Mouse (Mus musculus): Measurements from ENCODE around the gene Grasp. TPM values are rescaled to one million over a fixed set of nuclear protein-coding genes. Genes with fewer than 3 reads are reported as not detected.

Grasp gene
- total and polyA plus RNA-seq, 2 experiments = 0.92 to 1.5 TPM

- Histone ChIP-seq H3K4me3 (ENCODE audit: insufficient read depth, low read depth, low read length) (no peak overlapping the region), H3K36me3 (ENCODE audit: control insufficient read depth, insufficient read depth, low read length) (no peaks in the 10 kb centered on the region; the same call in 1 of the 2 replicates), H3K79me2 (ENCODE audit: control insufficient read depth, insufficient read depth, low read length) (no peaks in the 10 kb centered on the region), H3K27ac (replicated peaks; ENCODE audit: insufficient read depth, low read depth, low read length) (no peak overlapping the region), H3K27me3 (ENCODE audit: control insufficient read depth, insufficient read depth, low read length) (no peaks in the 10 kb centered on the region), H3K4me1 (ENCODE audit: control insufficient read depth, insufficient read depth, low read length) (peaks cover 7% of the 10 kb centered on the region), H3K9ac (ENCODE audit: low read depth, low read length) (no peak overlapping the region)
- no peak for DNase-seq (ENCODE audit: extremely low read depth, low read depth, low spot score)
- 98% methylated on average over 9 of the region's 9 CpGs for WGBS
- no peak for TF ChIP-seq CTCF (IDR thresholded peaks at IDR 0.05; ENCODE audit: low read depth, low read length)
- no peak for TF ChIP-seq POLR2A (IDR thresholded peaks at IDR 0.05; ENCODE audit: extremely low read depth, insufficient read depth, low read length)
Observed at GRCm38 (mm10) chr15:101200777-101201295, 23.2 kb upstream of the Grasp start.

GRCm38 (mm10) chr15:101201414-101201813, 22.6 kb upstream of the Grasp start:
- 100% methylated on average over 3 of the region's 3 CpGs for WGBS
- TF ChIP-seq CTCF (IDR thresholded peaks at IDR 0.05; ENCODE audit: low read depth, low read length) = no peak
- TF ChIP-seq POLR2A (IDR thresholded peaks at IDR 0.05; ENCODE audit: extremely low read depth, insufficient read depth, low read length) = no peak
- H3K9ac ChIP-seq (ENCODE audit: low read depth, low read length) = no peak overlapping the region
- no peaks in the 10 kb centered on the region for H3K79me2 ChIP-seq (ENCODE audit: control insufficient read depth, insufficient read depth, low read length)
- H3K4me1 ChIP-seq (ENCODE audit: control insufficient read depth, insufficient read depth, low read length) = peaks cover 1% of the 10 kb centered on the region; the same call in 1 of the 2 replicates
- no peak overlapping the region for H3K27ac ChIP-seq (replicated peaks; ENCODE audit: insufficient read depth, low read depth, low read length)
- H3K4me3 ChIP-seq (ENCODE audit: insufficient read depth, low read depth, low read length) = no peak overlapping the region
- DNase-seq (ENCODE audit: extremely low read depth, low read depth, low spot score) = no peak
- no peaks in the 10 kb centered on the region; the same call in 1 of the 2 replicates for H3K36me3 ChIP-seq (ENCODE audit: control insufficient read depth, insufficient read depth, low read length)
- no peaks in the 10 kb centered on the region for H3K27me3 ChIP-seq (ENCODE audit: control insufficient read depth, insufficient read depth, low read length)

GRCm38 (mm10) chr15:101203673-101204072, 20.3 kb upstream of the Grasp start:
- Histone ChIP-seq H3K4me3 (ENCODE audit: insufficient read depth, low read depth, low read length) (no peak overlapping the region), H3K27ac (replicated peaks; ENCODE audit: insufficient read depth, low read depth, low read length) (no peak overlapping the region), H3K9ac (ENCODE audit: low read depth, low read length) (no peak overlapping the region), H3K27me3 (ENCODE audit: control insufficient read depth, insufficient read depth, low read length) (no peaks in the 10 kb centered on the region), H3K79me2 (ENCODE audit: control insufficient read depth, insufficient read depth, low read length) (no peaks in the 10 kb centered on the region), H3K4me1 (ENCODE audit: control insufficient read depth, insufficient read depth, low read length) (no peaks in the 10 kb centered on the region), H3K36me3 (ENCODE audit: control insufficient read depth, insufficient read depth, low read length) (no peaks in the 10 kb centered on the region; the same call in 1 of the 2 replicates)
- TF ChIP-seq POLR2A (IDR thresholded peaks at IDR 0.05; ENCODE audit: extremely low read depth, insufficient read depth, low read length) (no peak), CTCF (IDR thresholded peaks at IDR 0.05; ENCODE audit: low read depth, low read length) (no peak)
- DNase-seq (ENCODE audit: extremely low read depth, low read depth, low spot score) = no peak
- 90% methylated on average over 4 of the region's 4 CpGs for WGBS

GRCm38 (mm10) chr15:101204781-101205180, 19.2 kb upstream of the Grasp start:
- no peak overlapping the region for H3K27ac ChIP-seq (replicated peaks; ENCODE audit: insufficient read depth, low read depth, low read length)
- H3K27me3 ChIP-seq (ENCODE audit: control insufficient read depth, insufficient read depth, low read length) = no peaks in the 10 kb centered on the region
- no peaks in the 10 kb centered on the region; the same call in 1 of the 2 replicates for H3K36me3 ChIP-seq (ENCODE audit: control insufficient read depth, insufficient read depth, low read length)
- no peak overlapping the region for H3K4me3 ChIP-seq (ENCODE audit: insufficient read depth, low read depth, low read length)
- no peak overlapping the region for H3K9ac ChIP-seq (ENCODE audit: low read depth, low read length)
- no peaks in the 10 kb centered on the region for H3K79me2 ChIP-seq (ENCODE audit: control insufficient read depth, insufficient read depth, low read length)
- no peak for DNase-seq (ENCODE audit: extremely low read depth, low read depth, low spot score)
- no peaks in the 10 kb centered on the region for H3K4me1 ChIP-seq (ENCODE audit: control insufficient read depth, insufficient read depth, low read length)
- TF ChIP-seq CTCF (IDR thresholded peaks at IDR 0.05; ENCODE audit: low read depth, low read length) (no peak), POLR2A (IDR thresholded peaks at IDR 0.05; ENCODE audit: extremely low read depth, insufficient read depth, low read length) (no peak)
- 87% methylated on average over 7 of the region's 7 CpGs for WGBS

- DNase-seq (ENCODE audit: extremely low read depth, low read depth, low spot score) = no peak
- WGBS = 73% methylated on average over 6 of the region's 6 CpGs
- H3K4me3 ChIP-seq (ENCODE audit: insufficient read depth, low read depth, low read length) = no peak overlapping the region
- H3K27ac ChIP-seq (replicated peaks; ENCODE audit: insufficient read depth, low read depth, low read length) = no peak overlapping the region
- H3K9ac ChIP-seq (ENCODE audit: low read depth, low read length) = no peak overlapping the region
- no peaks in the 10 kb centered on the region for H3K4me1 ChIP-seq (ENCODE audit: control insufficient read depth, insufficient read depth, low read length)
- H3K36me3 ChIP-seq (ENCODE audit: control insufficient read depth, insufficient read depth, low read length) = no peaks in the 10 kb centered on the region; the same call in 1 of the 2 replicates
- H3K27me3 ChIP-seq (ENCODE audit: control insufficient read depth, insufficient read depth, low read length) = no peaks in the 10 kb centered on the region
- no peaks in the 10 kb centered on the region for H3K79me2 ChIP-seq (ENCODE audit: control insufficient read depth, insufficient read depth, low read length)
- no peak for TF ChIP-seq POLR2A (IDR thresholded peaks at IDR 0.05; ENCODE audit: extremely low read depth, insufficient read depth, low read length)
- TF ChIP-seq CTCF (IDR thresholded peaks at IDR 0.05; ENCODE audit: low read depth, low read length) = peak; percentile 37; the same call in 1 of the 2 replicates
Observed at GRCm38 (mm10) chr15:101210228-101210627, 13.8 kb upstream of the Grasp start.

GRCm38 (mm10) chr15:101210998-101211613, 12.9 kb upstream of the Grasp start:
- no peaks in the 10 kb centered on the region for H3K79me2 ChIP-seq (ENCODE audit: control insufficient read depth, insufficient read depth, low read length)
- H3K27ac ChIP-seq (replicated peaks; ENCODE audit: insufficient read depth, low read depth, low read length) = no peak overlapping the region
- no peaks in the 10 kb centered on the region for H3K27me3 ChIP-seq (ENCODE audit: control insufficient read depth, insufficient read depth, low read length)
- no peak for TF ChIP-seq POLR2A (IDR thresholded peaks at IDR 0.05; ENCODE audit: extremely low read depth, insufficient read depth, low read length)
- no peak for TF ChIP-seq CTCF (IDR thresholded peaks at IDR 0.05; ENCODE audit: low read depth, low read length)
- DNase-seq (ENCODE audit: extremely low read depth, low read depth, low spot score) = no peak
- no peak overlapping the region for H3K4me3 ChIP-seq (ENCODE audit: insufficient read depth, low read depth, low read length)
- H3K36me3 ChIP-seq (ENCODE audit: control insufficient read depth, insufficient read depth, low read length) = no peaks in the 10 kb centered on the region; the same call in 1 of the 2 replicates
- no peaks in the 10 kb centered on the region for H3K4me1 ChIP-seq (ENCODE audit: control insufficient read depth, insufficient read depth, low read length)
- WGBS = 89% methylated on average over 14 of the region's 14 CpGs
- H3K9ac ChIP-seq (ENCODE audit: low read depth, low read length) = no peak overlapping the region

Data from liver, adult 2 months (tissue).